Comparison of ENCODE assay signal across 12 mouse cellular contexts in genomic region chr17:29736448-29737014, GRCm38 (mm10). TPM values are rescaled to one million over a fixed set of nuclear protein-coding genes. Genes with fewer than 3 reads are reported as not detected.
DNase-seq lines count a peak whose midpoint lies in the region; ATAC-seq and TF ChIP-seq lines count a peak whose summit lies in the region.
"Had no signal": no experiment of that assay in that cellular context is flagged by ENCODE, and none has a peak within 500 bp of the region (broad histone marks: within the 10 kb centered on the region; RNA-seq: fewer than 3 reads in every experiment).

No protein-coding gene starts in this region.

- H3K9ac ChIP-seq in heart, postnatal 0 days (replicated peaks; ENCODE audit: low read depth, low read length): no peak overlapping the region
- no peak overlapping the region for H3K9ac ChIP-seq in embryonic facial prominence, embryonic 11.5 days (replicated peaks; ENCODE audit: low read length)
- H3K9ac ChIP-seq in hindbrain, embryonic 13.5 days: no peak overlapping the region
- H3K9ac ChIP-seq in neural tube, embryonic 14.5 days (replicated peaks; ENCODE audit: low read depth, low read length): peak overlapping the region; percentile 34; the same call in 1 of the 2 replicates
- H3K9ac ChIP-seq: liver, postnatal 0 days had no signal

- intact Hi-C loops in heart, postnatal 14 days (cut with DNase I): no loop called here
- intact Hi-C loops in left cerebral cortex, adult 2 months (cut with DNase I): no loop called here

- peaks cover 13% of the 10 kb centered on the region; the same call in 1 of the 2 replicates for H3K4me1 ChIP-seq in heart, postnatal 0 days (ENCODE audit: control insufficient read depth, insufficient read depth)
- no peaks in the 10 kb centered on the region; the same call in 1 of the 2 replicates for H3K4me1 ChIP-seq in embryonic facial prominence, embryonic 11.5 days (ENCODE audit: control insufficient read depth, insufficient read depth, low read length)
- H3K4me1 ChIP-seq in hindbrain, embryonic 13.5 days (replicated peaks): peaks cover 64% of the 10 kb centered on the region
- H3K4me1 ChIP-seq in neural tube, embryonic 14.5 days (ENCODE audit: control insufficient read depth, insufficient read depth, low read length): peaks cover 27% of the 10 kb centered on the region

- H3K27ac ChIP-seq in heart, postnatal 0 days (ENCODE audit: low read depth): peak overlapping the region; percentile 4; the same call in 1 of the 2 replicates
- H3K27ac ChIP-seq in embryonic facial prominence, embryonic 11.5 days (replicated peaks; ENCODE audit: low read depth, low read length): 0 out of 2 replicates have a peak overlapping the region, but pooled peaks have one; percentile 28
- peak overlapping the region; percentile 83 for H3K27ac ChIP-seq in hindbrain, embryonic 13.5 days
- H3K27ac ChIP-seq in neural tube, embryonic 14.5 days (ENCODE audit: low read depth, low read length): peak overlapping the region; percentile 60
- H3K27ac ChIP-seq in left cerebral cortex, adult 2 months: no peak overlapping the region
- H3K27ac ChIP-seq: gastrocnemius, adult 2 months had no signal

- DNase-seq in heart, postnatal 0 days (ENCODE audit: low spot score): no peak
- no peak for DNase-seq in heart, postnatal 14 days
- DNase-seq in embryonic facial prominence, embryonic 11.5 days (ENCODE audit: low spot score): peak; percentile 24
- DNase-seq in left cerebral cortex, adult 2 months (ENCODE audit: extremely low spot score in 1 of 2, low spot score in 2 of 2): no peak
- DNase-seq in adrenal gland, postnatal 14 days: no peak
- no peak for DNase-seq in cerebellum, postnatal 14 days
- DNase-seq: gastrocnemius, adult 2 months; liver, postnatal 0 days; thymus, adult 18-20 months had no signal

- WGBS in heart, postnatal 0 days: 35% methylated on average over 15 of the region's 15 CpGs
- 41% methylated on average over 15 of the region's 15 CpGs for WGBS in embryonic facial prominence, embryonic 11.5 days
- 24% methylated on average over 15 of the region's 15 CpGs for WGBS in hindbrain, embryonic 13.5 days
- WGBS in neural tube, embryonic 14.5 days: 21% methylated on average over 15 of the region's 15 CpGs

- no peak for ATAC-seq in heart, postnatal 0 days (ENCODE audit: insufficient read depth, low read depth)
- peak; percentile 41; the same call in 1 of the 2 replicates for ATAC-seq in embryonic facial prominence, embryonic 11.5 days (replicated peaks; ENCODE audit: insufficient number of reproducible peaks, low FRiP score, low TSS enrichment, low read depth)
- ATAC-seq in hindbrain, embryonic 13.5 days (ENCODE audit: low FRiP score): no peak
- no peak; the same call in 1 of the 2 replicates for ATAC-seq in neural tube, embryonic 14.5 days (ENCODE audit: low read depth)
- ATAC-seq: intestine, postnatal 0 days; liver, postnatal 0 days had no signal

- H3K4me2 ChIP-seq in heart, postnatal 0 days (ENCODE audit: low read depth, low read length): no peak overlapping the region
- no peak overlapping the region for H3K4me2 ChIP-seq in embryonic facial prominence, embryonic 11.5 days (ENCODE audit: low read depth, low read length)
- H3K4me2 ChIP-seq in hindbrain, embryonic 13.5 days: no peak overlapping the region
- H3K4me2 ChIP-seq in neural tube, embryonic 14.5 days (ENCODE audit: low read depth, low read length): no peak overlapping the region

- no peaks in the 10 kb centered on the region for H3K27me3 ChIP-seq in heart, postnatal 0 days (ENCODE audit: control insufficient read depth, insufficient read depth, low read length)
- no peaks in the 10 kb centered on the region for H3K27me3 ChIP-seq in embryonic facial prominence, embryonic 11.5 days (ENCODE audit: control insufficient read depth, insufficient read depth, low read length)
- H3K27me3 ChIP-seq in hindbrain, embryonic 13.5 days: no peaks in the 10 kb centered on the region
- H3K27me3 ChIP-seq in neural tube, embryonic 14.5 days (ENCODE audit: control insufficient read depth, insufficient read depth, low read length): no peaks in the 10 kb centered on the region

- no peak for TF ChIP-seq CTCF in heart, postnatal 0 days (IDR thresholded peaks at IDR 0.05; ENCODE audit: low read depth)
- TF ChIP-seq CTCF in left cerebral cortex, adult 2 months (IDR thresholded peaks at IDR 0.05): no peak

- no peak for TF ChIP-seq EP300 in heart, postnatal 0 days (IDR thresholded peaks at IDR 0.05; ENCODE audit: low read depth)

- no peaks in the 10 kb centered on the region for H3K36me3 ChIP-seq in heart, postnatal 0 days (replicated peaks; ENCODE audit: control insufficient read depth, insufficient read depth, low read length)
- H3K36me3 ChIP-seq in embryonic facial prominence, embryonic 11.5 days (replicated peaks; ENCODE audit: control insufficient read depth, insufficient read depth, low read depth, low read length): no peaks in the 10 kb centered on the region
- H3K36me3 ChIP-seq in hindbrain, embryonic 13.5 days: no peaks in the 10 kb centered on the region
- H3K36me3 ChIP-seq in neural tube, embryonic 14.5 days (ENCODE audit: control insufficient read depth, insufficient read depth, low read length): no peaks in the 10 kb centered on the region

- H3K9me3 ChIP-seq in heart, postnatal 0 days (replicated peaks; ENCODE audit: control insufficient read depth, low read length): no peaks in the 10 kb centered on the region
- H3K9me3 ChIP-seq in embryonic facial prominence, embryonic 11.5 days (replicated peaks; ENCODE audit: control insufficient read depth, low read length): no peaks in the 10 kb centered on the region
- H3K9me3 ChIP-seq in hindbrain, embryonic 13.5 days: no peaks in the 10 kb centered on the region
- H3K9me3 ChIP-seq in neural tube, embryonic 14.5 days (ENCODE audit: control insufficient read depth, low read length): no peaks in the 10 kb centered on the region

- H3K4me3 ChIP-seq in heart, postnatal 0 days (ENCODE audit: low read depth, low read length): no peak overlapping the region
- no peak overlapping the region for H3K4me3 ChIP-seq in embryonic facial prominence, embryonic 11.5 days (ENCODE audit: low read depth, low read length)
- H3K4me3 ChIP-seq in hindbrain, embryonic 13.5 days: no peak overlapping the region
- H3K4me3 ChIP-seq in neural tube, embryonic 14.5 days (ENCODE audit: low read depth, low read length): no peak overlapping the region
- no peak overlapping the region for H3K4me3 ChIP-seq in left cerebral cortex, adult 2 months
- H3K4me3 ChIP-seq: gastrocnemius, adult 2 months had no signal

RNA-seq across cellular contexts. Expression of gene Ccdc167, which starts 19.7 kb away (rescaled TPM):
- 6.4 and 6.8 TPM in 2 replicates for total RNA-seq in heart, postnatal 0 days (2014; rRNA removed; ENCODE audit: low replicate concordance)
- polyA plus RNA-seq in heart, postnatal 0 days (2015; fragmentation: Nextera tagmentation; extraction: Ambion mirVana): 8.2 and 9.9 TPM in 2 replicates
- total RNA-seq in heart, postnatal 14 days (2021): 10 to 100 TPM; 11.4 to 12.1 TPM
- 13.8 and 15.2 TPM in 2 replicates for polyA plus RNA-seq in embryonic facial prominence, embryonic 11.5 days (2014; fragmentation: Nextera tagmentation; extraction: Ambion mirVana)
- polyA plus RNA-seq in hindbrain, embryonic 13.5 days (2015; fragmentation: Nextera tagmentation; extraction: Ambion mirVana): 10.7 and 13.4 TPM in 2 replicates
- polyA plus RNA-seq in neural tube, embryonic 14.5 days (2014; fragmentation: Nextera tagmentation; extraction: Ambion mirVana): 9.3 and 12.9 TPM in 2 replicates
- 10 to 100 TPM; 13.9 to 17.3 TPM for total RNA-seq in left cerebral cortex, adult 2 months (2021)
- total RNA-seq in adrenal gland, postnatal 14 days (2021): 12.7 and 13.9 TPM in 2 replicates
